Mouse (Mus musculus): Measurements from ENCODE around the gene Gm21972. TPM values are rescaled to one million over a fixed set of nuclear protein-coding genes. Genes with fewer than 3 reads are reported as not detected.

Gm21972 gene
- polyA plus RNA-seq, 1 experiment = 2.6 TPM

GRCm38 (mm10) chr1:86198276-86198675, 64.8 kb downstream of the Gm21972 start:
- no peaks in the 10 kb centered on the region for H3K27me3 ChIP-seq (ENCODE audit: control insufficient read depth, insufficient read depth, low read length)
- H3K4me3 ChIP-seq (ENCODE audit: control insufficient read depth, low read depth, low read length) = no peak overlapping the region
- peaks cover 2% of the 10 kb centered on the region for H3K36me3 ChIP-seq (ENCODE audit: control insufficient read depth, insufficient read depth, low read length)
- TF ChIP-seq CTCF (IDR thresholded peaks at IDR 0.05; ENCODE audit: control insufficient read depth, insufficient read depth, insufficient replicate concordance, low read depth, low read length) (no peak), POLR2A (IDR thresholded peaks at IDR 0.05; ENCODE audit: control insufficient read depth, low read depth, low read length) (no peak)
- no peak overlapping the region for H3K27ac ChIP-seq (ENCODE audit: control insufficient read depth, insufficient read depth, low read depth, low read length)
- no peaks in the 10 kb centered on the region for H3K4me1 ChIP-seq (ENCODE audit: control insufficient read depth, insufficient read depth, low read length)

- Histone ChIP-seq H3K4me3 (ENCODE audit: control insufficient read depth, low read depth, low read length) (no peak overlapping the region), H3K27ac (ENCODE audit: control insufficient read depth, insufficient read depth, low read depth, low read length) (no peak overlapping the region), H3K4me1 (ENCODE audit: control insufficient read depth, insufficient read depth, low read length) (no peaks in the 10 kb centered on the region), H3K36me3 (ENCODE audit: control insufficient read depth, insufficient read depth, low read length) (peaks cover 2% of the 10 kb centered on the region), H3K27me3 (ENCODE audit: control insufficient read depth, insufficient read depth, low read length) (no peaks in the 10 kb centered on the region)
- TF ChIP-seq POLR2A (IDR thresholded peaks at IDR 0.05; ENCODE audit: control insufficient read depth, low read depth, low read length) = no peak
- no peak for TF ChIP-seq CTCF (IDR thresholded peaks at IDR 0.05; ENCODE audit: control insufficient read depth, insufficient read depth, insufficient replicate concordance, low read depth, low read length)
Observed at GRCm38 (mm10) chr1:86199026-86199425, 65.6 kb downstream of the Gm21972 start.

- H3K4me3 ChIP-seq (ENCODE audit: control insufficient read depth, low read depth, low read length) = no peak overlapping the region
- no peaks in the 10 kb centered on the region for H3K4me1 ChIP-seq (ENCODE audit: control insufficient read depth, insufficient read depth, low read length)
- no peak overlapping the region for H3K27ac ChIP-seq (ENCODE audit: control insufficient read depth, insufficient read depth, low read depth, low read length)
- H3K27me3 ChIP-seq (ENCODE audit: control insufficient read depth, insufficient read depth, low read length) = no peaks in the 10 kb centered on the region
- no peak for TF ChIP-seq CTCF (IDR thresholded peaks at IDR 0.05; ENCODE audit: control insufficient read depth, insufficient read depth, insufficient replicate concordance, low read depth, low read length)
- no peak for TF ChIP-seq POLR2A (IDR thresholded peaks at IDR 0.05; ENCODE audit: control insufficient read depth, low read depth, low read length)
- H3K36me3 ChIP-seq (ENCODE audit: control insufficient read depth, insufficient read depth, low read length) = peaks cover 2% of the 10 kb centered on the region
Observed at GRCm38 (mm10) chr1:86201312-86201711, 67.9 kb downstream of the Gm21972 start.

GRCm38 (mm10) chr1:86202617-86203219, 69.3 kb downstream of the Gm21972 start:
- Histone ChIP-seq H3K36me3 (ENCODE audit: control insufficient read depth, insufficient read depth, low read length) (peaks cover 2% of the 10 kb centered on the region), H3K27ac (ENCODE audit: control insufficient read depth, insufficient read depth, low read depth, low read length) (no peak overlapping the region), H3K4me3 (ENCODE audit: control insufficient read depth, low read depth, low read length) (no peak overlapping the region), H3K27me3 (ENCODE audit: control insufficient read depth, insufficient read depth, low read length) (no peaks in the 10 kb centered on the region), H3K4me1 (ENCODE audit: control insufficient read depth, insufficient read depth, low read length) (no peaks in the 10 kb centered on the region)
- no peak for TF ChIP-seq CTCF (IDR thresholded peaks at IDR 0.05; ENCODE audit: control insufficient read depth, insufficient read depth, insufficient replicate concordance, low read depth, low read length)
- TF ChIP-seq POLR2A (IDR thresholded peaks at IDR 0.05; ENCODE audit: control insufficient read depth, low read depth, low read length) = no peak

- no peaks in the 10 kb centered on the region for H3K4me1 ChIP-seq (ENCODE audit: control insufficient read depth, insufficient read depth, low read length)
- peaks cover 8% of the 10 kb centered on the region for H3K36me3 ChIP-seq (ENCODE audit: control insufficient read depth, insufficient read depth, low read length)
Observed at GRCm38 (mm10) chr1:86210676-86211075, 77.2 kb downstream of the Gm21972 start.

GRCm38 (mm10) chr1:86211498-86211897, 78.1 kb downstream of the Gm21972 start:
- Histone ChIP-seq H3K36me3 (ENCODE audit: control insufficient read depth, insufficient read depth, low read length) (peaks cover 10% of the 10 kb centered on the region), H3K4me3 (ENCODE audit: control insufficient read depth, low read depth, low read length) (no peak overlapping the region), H3K4me1 (ENCODE audit: control insufficient read depth, insufficient read depth, low read length) (no peaks in the 10 kb centered on the region), H3K27ac (ENCODE audit: control insufficient read depth, insufficient read depth, low read depth, low read length) (no peak overlapping the region), H3K27me3 (ENCODE audit: control insufficient read depth, insufficient read depth, low read length) (no peaks in the 10 kb centered on the region)
- no peak for TF ChIP-seq POLR2A (IDR thresholded peaks at IDR 0.05; ENCODE audit: control insufficient read depth, low read depth, low read length)
- TF ChIP-seq CTCF (IDR thresholded peaks at IDR 0.05; ENCODE audit: control insufficient read depth, insufficient read depth, insufficient replicate concordance, low read depth, low read length) = no peak

More at GRCm38 (mm10) chr1:86210676-86211075, 77.2 kb downstream of the Gm21972 start:
- Histone ChIP-seq H3K4me3 (ENCODE audit: control insufficient read depth, low read depth, low read length) (no peak overlapping the region), H3K27ac (ENCODE audit: control insufficient read depth, insufficient read depth, low read depth, low read length) (no peak overlapping the region), H3K27me3 (ENCODE audit: control insufficient read depth, insufficient read depth, low read length) (no peaks in the 10 kb centered on the region)
- TF ChIP-seq CTCF (IDR thresholded peaks at IDR 0.05; ENCODE audit: control insufficient read depth, insufficient read depth, insufficient replicate concordance, low read depth, low read length) (no peak), POLR2A (IDR thresholded peaks at IDR 0.05; ENCODE audit: control insufficient read depth, low read depth, low read length) (no peak)

Other genes with a start within 250 kb of the Gm21972 start
- 69.6 and 72.5 TPM in 2 replicates for gene Itm2c, start 239.4 kb upstream of the Gm21972 start, polyA plus RNA-seq (2012; rRNA removed)
- gene 4933407L21Rik, start 205.2 kb upstream of the Gm21972 start, polyA plus RNA-seq (2012; rRNA removed) = 1.6 TPM in 2 replicates
- gene Gpr55, start 172.6 kb upstream of the Gm21972 start, polyA plus RNA-seq (2012; rRNA removed) = 4.2 and 5.2 TPM in 2 replicates
- 1,427 and 1,457 TPM in 2 replicates for gene Spata3, start 116.8 kb upstream of the Gm21972 start, polyA plus RNA-seq (2012; rRNA removed)
- gene 2810459M11Rik, start 87.8 kb upstream of the Gm21972 start, polyA plus RNA-seq (2012; rRNA removed) = 0.18 and 0.19 TPM in 2 replicates
- 34.6 and 44.0 TPM in 2 replicates for gene Psmd1, start 69.2 kb upstream of the Gm21972 start, polyA plus RNA-seq (2012; rRNA removed)
- gene Htr2b, start 21.7 kb upstream of the Gm21972 start, polyA plus RNA-seq (2012; rRNA removed) = 0.05 and 0.07 TPM in 2 replicates
- 36.5 and 38.2 TPM in 2 replicates for gene Armc9, start 21.1 kb downstream of the Gm21972 start, polyA plus RNA-seq (2012; rRNA removed)
- 0.23 and 0.47 TPM in 2 replicates for gene B3gnt7, start 169.2 kb downstream of the Gm21972 start, polyA plus RNA-seq (2012; rRNA removed)
- 5.1 and 5.7 TPM in 2 replicates for gene Ncl, start 225.8 kb downstream of the Gm21972 start, polyA plus RNA-seq (2012; rRNA removed)

Data from testis, adult 2 months (tissue).